Mouse (Mus musculus): ENCODE data around the gene Kcnh1.

DNA sequence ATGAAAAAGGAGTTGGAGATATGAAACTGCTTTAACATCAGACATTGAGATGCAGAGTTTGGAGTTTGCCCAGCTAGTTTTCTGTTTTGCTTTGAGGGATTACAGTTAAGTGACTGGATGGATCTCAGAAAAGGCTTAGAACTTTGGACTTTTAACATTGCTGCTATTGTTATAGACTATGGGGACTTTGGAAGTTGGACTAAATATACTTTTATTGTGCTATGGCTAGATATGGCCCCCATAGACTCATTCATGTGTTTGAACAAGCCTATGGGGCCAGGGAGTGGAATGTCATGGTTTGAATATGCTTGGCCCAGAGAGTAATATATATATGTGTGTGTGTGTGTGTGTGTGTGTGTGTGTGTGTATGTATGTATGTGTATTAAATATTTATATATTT is 120.7 kb downstream of the Kcnh1 start:
- no peak for TF ChIP-seq EP300 (IDR thresholded peaks at IDR 0.05; ENCODE audit: low read depth)
- no peak for TF ChIP-seq CTCF (IDR thresholded peaks at IDR 0.05; ENCODE audit: low read depth)

All from liver, embryonic 14.5 days (tissue).